Mouse (Mus musculus): Measurements from ENCODE around the gene Mrpl54.

- TF ChIP-seq POLR2A (IDR thresholded peaks at IDR 0.05; ENCODE audit: insufficient read depth, low read depth, low read length), result no peak
- no peak for TF ChIP-seq CTCF (IDR thresholded peaks at IDR 0.05; ENCODE audit: insufficient read depth, low read depth, low read length)
Measured at GRCm38 (mm10) chr10:81284189-81284588, 17.5 kb upstream of the Mrpl54 start.

All from olfactory bulb, adult 2 months (tissue).